Mouse (Mus musculus) lung, adult 2 months (tissue): ENCODE data around the gene Hmga2.

Experiments used
- CTCF ChIP-seq: fragments of 200-500 bp; IDR thresholded peaks from 2 replicates; pipeline ENCODE4 v1.5.1; 2011; ENCODE audit warnings: mild to moderate bottlenecking, low read length, control low read depth; ENCODE audit not compliant: insufficient read depth
- POLR2A ChIP-seq: fragments of 200-500 bp; IDR thresholded peaks from 2 replicates; pipeline ENCODE4 v1.6.1; 2011; ENCODE audit warnings: low read depth, mild to moderate bottlenecking, control low read depth, low read length, borderline replicate concordance; ENCODE audit errors: extremely low read depth

DNA sequence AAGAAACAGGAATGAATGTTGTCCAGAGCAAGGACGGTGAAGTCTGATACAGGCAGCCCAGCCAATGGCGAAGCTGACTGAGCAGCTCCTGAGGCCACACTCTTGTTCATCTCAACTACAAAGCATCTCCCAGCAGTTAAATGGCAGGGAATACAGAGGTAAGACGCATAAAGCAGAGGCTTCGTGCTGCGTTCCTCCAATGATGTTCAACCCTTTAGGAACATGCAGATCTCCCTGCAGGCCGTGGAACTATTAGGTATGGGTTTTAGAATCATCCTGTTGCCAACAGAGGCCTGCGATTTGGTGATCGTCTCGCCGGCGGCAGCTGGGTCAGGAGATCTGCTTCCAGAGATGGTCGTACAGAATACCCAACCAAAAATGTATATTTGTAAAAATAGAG, 59.6 kb downstream of the Hmga2 start:
- TF ChIP-seq CTCF (no peak), POLR2A (no peak)
